Mouse (Mus musculus) ES-Bruce4 (cell line): ENCODE measurements at regions not wholly inside any gene's neighbourhood (a gene's known extent, or its start where the extent isn't known, plus 50 kb on each side); places are given as distances from the start of the nearest gene placed in this dataset.

Experiments used
- H3K27ac ChIP-seq: 2 replicates; pipeline ENCODE4 v1.5.1; 2012; ENCODE audit warnings: low read length, inconsistent platforms; ENCODE audit not compliant: insufficient read depth
- H3K27me3 ChIP-seq: 2 replicates; pipeline ENCODE4 v1.6.1; 2012; ENCODE audit warnings: mild to moderate bottlenecking, low read length, inconsistent platforms; ENCODE audit not compliant: control insufficient read depth, poor library complexity, insufficient read depth, severe bottlenecking
- H3K36me3 ChIP-seq: 2 replicates; pipeline ENCODE4 v1.6.1; 2012; ENCODE audit warnings: inconsistent platforms, mild to moderate bottlenecking, low read length, moderate library complexity; ENCODE audit not compliant: control insufficient read depth, poor library complexity, insufficient read depth, severe bottlenecking
- H3K4me1 ChIP-seq: one replicate; pipeline ENCODE4 v1.8.1; 2011; ENCODE audit warnings: low read length; ENCODE audit not compliant: control insufficient read depth, insufficient read depth
- H3K4me3 ChIP-seq: 2 replicates; pipeline ENCODE4 v1.5.1; 2011; ENCODE audit warnings: low read depth, mild to moderate bottlenecking, low read length
- H3K9ac ChIP-seq: 2 replicates; pipeline ENCODE4 v1.6.1; 2012; ENCODE audit warnings: low read depth, mild to moderate bottlenecking, inconsistent platforms; ENCODE audit not compliant: poor library complexity, severe bottlenecking
- H3K9me3 ChIP-seq: replicated peaks from 2 replicates; pipeline ENCODE4 v1.6.1; 2012; ENCODE audit warnings: mild to moderate bottlenecking, low read length, inconsistent platforms; ENCODE audit not compliant: control insufficient read depth, poor library complexity, insufficient read depth, severe bottlenecking
- CTCF ChIP-seq: IDR thresholded peaks from one replicate; pipeline ENCODE4 v1.8.1; 2011; ENCODE audit warnings: low read depth, low read length
- EP300 ChIP-seq: IDR thresholded peaks from 2 replicates; pipeline ENCODE4 v1.6.1; 2011; ENCODE audit warnings: low read depth, low read length; ENCODE audit not compliant: insufficient read depth
- POLR2A ChIP-seq: IDR thresholded peaks from one replicate; pipeline ENCODE4 v1.8.1; 2011; ENCODE audit warnings: low read length; ENCODE audit not compliant: insufficient read depth

- Histone ChIP-seq H3K4me1 (no peaks in the 10 kb centered on the region), H3K9ac (no peak overlapping the region), H3K27ac (no peak overlapping the region), H3K9me3 (no peaks in the 10 kb centered on the region), H3K4me3 (no peak overlapping the region), H3K27me3 (no peaks in the 10 kb centered on the region), H3K36me3 (no peaks in the 10 kb centered on the region)
- no peak for TF ChIP-seq CTCF
- TF ChIP-seq POLR2A: no peak
- no peak for TF ChIP-seq EP300
These were observed 293.4 kb downstream of the Slco6d1 start for GRCm38 (mm10) chr1:98714307-98714706.

DNA sequence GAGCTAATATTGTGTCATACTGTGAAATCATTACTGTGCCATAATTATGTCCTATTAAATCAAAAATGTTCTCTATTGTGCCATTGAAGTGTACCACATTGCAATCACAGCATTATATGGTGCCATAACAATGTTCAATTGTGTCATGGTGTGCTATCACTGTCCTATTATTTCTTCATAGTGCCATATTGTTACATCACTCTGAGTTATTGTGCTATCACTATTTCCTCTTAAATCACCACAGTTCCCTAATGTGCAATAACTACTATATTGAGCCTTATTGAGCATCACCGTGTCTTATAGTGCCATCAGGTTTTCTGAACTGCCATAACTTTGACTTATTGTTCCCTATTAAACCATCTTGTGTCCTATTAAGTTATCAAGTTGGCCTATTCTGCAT is 299.7 kb downstream of the Slco6d1 start:
- Histone ChIP-seq H3K4me3 (no peak overlapping the region), H3K9ac (no peak overlapping the region), H3K27me3 (no peaks in the 10 kb centered on the region), H3K27ac (no peak overlapping the region), H3K4me1 (no peaks in the 10 kb centered on the region), H3K9me3 (no peaks in the 10 kb centered on the region), H3K36me3 (no peaks in the 10 kb centered on the region)
- TF ChIP-seq POLR2A: no peak
- TF ChIP-seq EP300: no peak
- TF ChIP-seq CTCF: no peak

DNA sequence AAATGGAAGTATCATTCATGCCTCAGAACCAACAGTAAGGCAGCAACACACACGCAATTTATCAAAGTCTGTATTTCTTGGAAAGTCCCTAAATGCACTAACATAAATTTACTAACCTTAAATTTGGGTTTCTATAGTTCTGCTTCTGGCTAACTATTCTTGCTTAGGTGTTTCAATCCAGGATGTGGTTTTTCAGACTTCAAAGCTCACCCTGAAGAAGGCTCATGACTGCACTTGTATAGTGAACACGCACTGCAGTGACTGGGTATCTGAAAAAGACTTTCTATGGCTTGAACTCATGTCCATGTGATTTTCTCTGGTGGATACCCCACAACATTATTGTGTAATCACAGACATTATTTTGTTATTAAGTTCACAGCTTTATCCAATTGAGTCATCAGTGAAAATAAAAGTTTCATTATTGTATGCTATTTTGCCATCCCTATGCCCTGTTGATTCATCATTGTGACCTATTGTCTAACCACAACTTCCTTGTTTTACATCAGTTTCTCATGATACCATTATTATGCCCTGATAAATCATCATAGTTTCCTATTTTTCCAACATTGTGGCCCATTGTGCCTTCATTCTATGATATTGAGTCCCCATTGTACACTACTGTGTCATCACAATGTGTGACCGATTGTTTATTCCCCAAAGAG is 306.6 kb downstream of the Slco6d1 start:
- Histone ChIP-seq H3K9me3 (no peaks in the 10 kb centered on the region), H3K4me3 (no peak overlapping the region), H3K27ac (no peak overlapping the region), H3K9ac (no peak overlapping the region), H3K36me3 (no peaks in the 10 kb centered on the region), H3K27me3 (no peaks in the 10 kb centered on the region), H3K4me1 (no peaks in the 10 kb centered on the region)
- TF ChIP-seq POLR2A (no peak), CTCF (no peak), EP300 (no peak)

DNA sequence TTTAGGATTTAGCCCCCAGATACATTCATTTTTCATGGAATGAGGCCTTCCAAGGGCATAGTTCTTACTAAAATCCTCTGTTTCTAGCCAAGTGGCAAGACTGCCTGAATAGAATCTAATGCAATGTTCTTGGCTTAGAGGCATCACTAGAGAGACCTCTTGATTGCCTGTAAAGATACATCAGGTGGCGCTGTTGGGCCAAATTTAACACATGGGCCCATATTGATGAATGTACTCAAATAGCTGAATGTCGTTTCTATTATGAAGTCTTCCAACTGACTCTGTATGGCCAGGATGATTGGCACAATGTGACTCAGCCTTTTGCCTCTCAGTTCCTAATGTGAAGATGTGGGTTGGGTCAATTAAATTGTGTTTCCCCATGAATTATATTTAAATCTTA is 328.0 kb downstream of the Slco6d1 start:
- Histone ChIP-seq H3K36me3 (no peaks in the 10 kb centered on the region), H3K27ac (no peak overlapping the region), H3K27me3 (no peaks in the 10 kb centered on the region), H3K4me1 (no peaks in the 10 kb centered on the region), H3K9ac (no peak overlapping the region), H3K4me3 (no peak overlapping the region), H3K9me3 (no peaks in the 10 kb centered on the region)
- TF ChIP-seq EP300 (no peak), CTCF (no peak), POLR2A (no peak)

DNA sequence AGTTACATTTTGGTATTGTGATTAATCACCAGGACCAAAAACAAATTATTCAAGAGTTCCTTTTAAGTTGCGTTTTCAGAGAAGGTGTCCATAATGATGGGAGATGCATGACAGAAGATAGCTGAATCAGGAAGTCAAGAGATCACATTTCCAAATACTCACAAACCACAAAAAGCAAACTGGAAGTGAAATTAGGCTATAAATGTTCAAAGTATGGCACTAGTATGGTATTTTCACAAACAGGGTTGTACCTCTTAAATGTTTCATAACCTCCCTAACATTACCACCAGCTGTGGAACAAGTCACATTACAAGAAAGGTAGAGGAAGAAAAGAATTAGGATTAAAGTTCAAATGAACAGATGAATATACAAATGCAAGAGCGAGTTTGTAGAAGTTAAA is 367.6 kb downstream of the Slco6d1 start:
- no peak overlapping the region for H3K9ac ChIP-seq
- no peaks in the 10 kb centered on the region for H3K4me1 ChIP-seq
- H3K27ac ChIP-seq: no peak overlapping the region
- no peak for TF ChIP-seq POLR2A
- TF ChIP-seq EP300: no peak
- no peak for TF ChIP-seq CTCF
- H3K36me3 ChIP-seq: no peaks in the 10 kb centered on the region
- no peaks in the 10 kb centered on the region for H3K9me3 ChIP-seq
- H3K27me3 ChIP-seq: no peaks in the 10 kb centered on the region
- H3K4me3 ChIP-seq: no peak overlapping the region

DNA sequence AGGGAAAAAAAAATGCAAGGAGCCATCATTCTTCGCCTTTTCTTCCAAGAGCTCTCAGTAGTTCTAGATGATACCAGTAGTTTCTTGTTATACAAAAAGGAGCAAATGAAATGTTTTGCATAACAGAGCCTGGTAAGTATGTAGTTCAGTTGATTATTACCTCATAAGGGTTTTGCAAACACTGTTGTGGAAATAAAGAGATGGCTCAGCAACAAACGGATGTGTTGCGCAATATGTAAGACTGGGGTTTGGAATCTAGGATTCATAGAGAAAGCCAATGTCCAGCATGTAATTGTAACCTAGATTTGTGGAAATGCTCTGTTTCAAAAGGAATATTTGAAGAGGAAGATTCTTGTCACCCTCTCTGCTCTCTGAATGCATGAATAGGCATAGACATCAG is 372.4 kb downstream of the Slco6d1 start:
- TF ChIP-seq POLR2A: no peak
- no peak for TF ChIP-seq EP300
- no peak for TF ChIP-seq CTCF
- Histone ChIP-seq H3K36me3 (no peaks in the 10 kb centered on the region), H3K4me1 (no peaks in the 10 kb centered on the region), H3K27me3 (no peaks in the 10 kb centered on the region), H3K4me3 (no peak overlapping the region), H3K9me3 (no peaks in the 10 kb centered on the region), H3K27ac (no peak overlapping the region), H3K9ac (no peak overlapping the region)
